Mouse (Mus musculus) ES-E14 (cell line): ENCODE data around the gene Pla2g5. TPM values are rescaled to one million over a fixed set of nuclear protein-coding genes. Genes with fewer than 3 reads are reported as not detected.
A peak's percentile ranks its signal among the peaks of the same experiment; 100 is the strongest.

Experiments
- DNase-seq: peaks from one replicate; pipeline ENCODE4 v3.0.0-alpha.2; 2013; ENCODE audit warnings: low read depth, low spot score
- H3K27ac ChIP-seq: 2 replicates; pipeline ENCODE4 v1.5.1; 2012; ENCODE audit warnings: low read depth, mild to moderate bottlenecking, low read length, moderate library complexity, mixed read lengths; ENCODE audit not compliant: poor library complexity, insufficient read depth, severe bottlenecking
- H3K36me3 ChIP-seq: 2 replicates; pipeline ENCODE4 v1.6.1; 2012; ENCODE audit warnings: mild to moderate bottlenecking, low read length, moderate library complexity, mixed read lengths; ENCODE audit not compliant: control insufficient read depth, poor library complexity, insufficient read depth, severe bottlenecking
- H3K4me1 ChIP-seq, 2 experiments: fragments of 150-350 bp in 1 of 2; sonication (generic) in 1 of 2; 2 replicates each; pipeline ENCODE4 v1.6.1; 2012; ENCODE audit warnings: low read length in 2 of 2, mild to moderate bottlenecking in 1 of 2, mixed read lengths in 1 of 2; ENCODE audit not compliant: control insufficient read depth in 2 of 2, insufficient read depth in 2 of 2, poor library complexity in 1 of 2
- H3K4me3 ChIP-seq, 2 experiments: fragments of 150-350 bp in 1 of 2; sonication (generic) in 1 of 2; 2 replicates each; pipeline ENCODE4 v1.5.1; 2012; ENCODE audit warnings: low read length in 2 of 2, low read depth in 1 of 2, mild to moderate bottlenecking in 1 of 2, mixed read lengths in 1 of 2; ENCODE audit not compliant: insufficient read depth in 1 of 2, poor library complexity in 1 of 2, severe bottlenecking in 1 of 2
- H3K9ac ChIP-seq: 2 replicates; pipeline ENCODE4 v1.6.1; 2012; ENCODE audit warnings: low read depth, mild to moderate bottlenecking, low read length, mixed read lengths; ENCODE audit not compliant: poor library complexity, insufficient read depth, severe bottlenecking
- H3K9me3 ChIP-seq: fragments of 150-350 bp; sonication (generic); 2 replicates; pipeline ENCODE4 v1.6.1; 2012; ENCODE audit warnings: low read depth, mild to moderate bottlenecking, low read length; ENCODE audit not compliant: control insufficient read depth, insufficient read depth
- CHD2 ChIP-seq: IDR thresholded peaks from 2 replicates; pipeline ENCODE4 v1.6.1; 2014; ENCODE audit warnings: mild to moderate bottlenecking, low read depth, low read length, inconsistent platforms
- HCFC1 ChIP-seq: IDR thresholded peaks from 2 replicates; pipeline ENCODE4 v1.6.1; 2012; ENCODE audit warnings: low read length, inconsistent platforms, borderline replicate concordance; ENCODE audit not compliant: insufficient read depth
- MAFK ChIP-seq: IDR thresholded peaks from 2 replicates; pipeline ENCODE4 v1.6.1; 2014; ENCODE audit warnings: mild to moderate bottlenecking, low read depth, low read length, inconsistent platforms; ENCODE audit not compliant: insufficient read depth
- ZC3H11A ChIP-seq: IDR thresholded peaks from 2 replicates; pipeline ENCODE4 v1.6.1; 2012; ENCODE audit warnings: low read depth, mild to moderate bottlenecking, inconsistent platforms, low read length, borderline replicate concordance
- ZNF384 ChIP-seq: IDR thresholded peaks from 2 replicates; pipeline ENCODE4 v1.6.1; 2012; ENCODE audit warnings: low read depth, low read length, inconsistent platforms
- in situ Hi-C, 2 experiments: fragments of 600-800 bp; cut with MboI; formaldehyde crosslinking; loops; one replicate each; pipeline ENCODE4 v1.15.1; 2025; ENCODE audit warnings: low sequenced_read_pairs in 2 of 2, inconsistent platforms in 1 of 2; ENCODE audit not compliant: unreplicated experiment in 2 of 2
- total RNA-seq: library from RNA; depleted of rRNA; stranded (reverse); fragments of 300-350 nt; gene quantifications from 2 replicates; pipeline ENCODE4 v1.2.3, GENCODE M21; 2012

Pla2g5 gene
- total RNA-seq, 1 experiment: 3.7 TPM

DNA sequence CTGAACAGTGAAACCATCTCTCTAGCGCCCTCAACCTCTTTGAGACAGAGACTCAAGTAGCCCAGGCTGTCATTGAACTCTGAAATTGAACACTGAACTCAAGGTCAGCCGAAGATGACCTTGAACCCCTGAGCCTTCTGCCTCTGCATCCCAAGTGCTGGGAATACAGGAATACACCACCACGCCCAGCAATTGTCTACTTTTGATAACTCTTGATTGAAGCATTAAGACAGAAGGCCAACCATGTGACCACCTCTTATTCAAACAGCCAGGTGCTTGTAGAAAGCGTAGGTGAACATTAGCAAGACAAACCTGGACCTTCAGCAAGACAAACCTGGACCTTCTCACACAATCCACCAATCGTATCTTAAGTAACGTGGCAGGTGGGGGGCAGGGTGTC lies 68.9 kb downstream of the Pla2g5 start:
- Histone ChIP-seq H3K9me3 (no peaks in the 10 kb centered on the region), H3K27ac (peak overlapping the region; percentile 62; the same call in 1 of the 2 replicates), H3K4me1 (peaks cover 3 to 23% of the 10 kb centered on the region in 2 experiments; a peak in 3 of 4 replicates), H3K9ac (no peak overlapping the region), H3K36me3 (no peaks in the 10 kb centered on the region), H3K4me3 (no peak overlapping the region)
- in situ Hi-C loops: no loop called here
- DNase-seq: peak; percentile 88
- peak; percentile 75; the same call in 1 of the 2 replicates for TF ChIP-seq CHD2
- TF ChIP-seq HCFC1: no peak

DNA sequence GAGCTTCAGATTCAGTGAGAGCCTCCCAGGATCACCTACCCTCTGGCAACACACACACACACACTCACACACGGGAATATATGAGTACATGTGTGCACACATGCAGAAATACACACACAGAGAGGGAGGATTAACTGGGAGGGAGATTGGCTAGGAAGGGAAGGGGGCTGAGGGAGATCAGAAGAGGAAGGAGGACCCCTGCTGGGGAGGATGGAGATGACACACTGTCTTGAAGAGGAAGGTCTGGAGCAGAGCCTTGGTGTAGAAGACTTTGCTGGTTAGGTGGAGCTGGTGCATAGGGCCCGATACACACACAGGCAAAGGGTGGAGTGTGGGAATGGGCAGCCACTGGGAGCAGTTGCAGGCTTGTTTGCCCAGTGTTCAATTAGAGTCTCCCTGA lies 70.0 kb downstream of the Pla2g5 start:
- H3K9ac ChIP-seq: no peak overlapping the region
- no peak overlapping the region for H3K4me3 ChIP-seq
- no peaks in the 10 kb centered on the region for H3K9me3 ChIP-seq
- H3K4me1 ChIP-seq: peaks cover 3 to 23% of the 10 kb centered on the region in 2 experiments; a peak in 3 of 4 replicates
- TF ChIP-seq CHD2 (no peak), ZC3H11A (peak; percentile 55; the same call in 1 of the 2 replicates)
- no peak overlapping the region for H3K27ac ChIP-seq
- peak; percentile 61 for DNase-seq
- in situ Hi-C loops: no loop called here
- no peaks in the 10 kb centered on the region for H3K36me3 ChIP-seq

DNA sequence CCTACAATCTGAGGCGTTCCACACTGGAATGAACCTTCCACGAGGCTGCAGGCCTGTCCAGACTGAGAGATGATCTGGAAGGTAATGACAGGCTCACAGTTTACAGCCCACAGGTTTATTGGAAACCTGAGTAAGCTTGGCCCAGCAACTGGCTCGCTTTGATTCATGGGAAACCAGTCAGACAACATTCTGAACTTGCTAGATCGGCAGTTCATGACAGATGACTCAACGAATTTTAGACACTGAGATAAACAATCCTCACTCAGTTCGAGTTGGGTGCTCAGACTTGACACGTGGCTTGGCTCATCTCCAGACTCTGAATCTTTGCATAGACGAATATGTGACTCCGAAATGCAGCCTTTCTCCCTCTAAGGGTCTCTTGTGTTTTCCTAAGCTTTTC lies 70.7 kb downstream of the Pla2g5 start:
- H3K9me3 ChIP-seq: no peaks in the 10 kb centered on the region

DNA sequence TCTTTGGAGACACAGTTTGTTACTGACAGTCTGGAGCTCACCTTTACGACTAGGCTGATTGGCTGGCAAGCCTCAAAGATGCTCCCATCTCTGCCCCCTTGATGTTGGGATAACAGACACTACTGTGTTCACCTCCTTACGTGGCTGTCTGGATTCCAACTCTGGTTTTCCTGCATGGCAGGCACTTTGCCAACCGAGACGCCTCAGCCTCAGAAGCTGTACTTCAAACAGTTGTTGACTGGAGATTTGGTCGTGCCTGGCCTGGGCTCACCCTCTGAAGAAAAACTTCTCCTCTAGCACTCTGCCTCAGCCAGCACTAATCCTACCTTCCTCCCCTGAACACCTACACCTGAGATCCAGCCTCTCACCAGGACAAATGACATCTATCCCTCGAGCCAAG lies 71.8 kb downstream of the Pla2g5 start:
- no peak for TF ChIP-seq MAFK
- TF ChIP-seq HCFC1: no peak
- no peak for TF ChIP-seq CHD2
- TF ChIP-seq ZNF384: no peak
- TF ChIP-seq ZC3H11A: no peak
- no peak overlapping the region for H3K27ac ChIP-seq
- DNase-seq: no peak
- no peak overlapping the region for H3K4me3 ChIP-seq
- in situ Hi-C loops: no loop called here
- no peaks in the 10 kb centered on the region for H3K9me3 ChIP-seq
- H3K4me1 ChIP-seq: peaks cover 3 to 15% of the 10 kb centered on the region in 2 experiments; a peak in 2 of 4 replicates
- H3K36me3 ChIP-seq: no peaks in the 10 kb centered on the region
- H3K9ac ChIP-seq: no peak overlapping the region

More for the DNA sequence above, 70.7 kb downstream of the Pla2g5 start:
- H3K9ac ChIP-seq: no peak overlapping the region
- no peaks in the 10 kb centered on the region for H3K36me3 ChIP-seq
- TF ChIP-seq ZNF384 (no peak), MAFK (peak; percentile 67; the same call in 1 of the 2 replicates)
- H3K4me3 ChIP-seq: no peak overlapping the region
- H3K4me1 ChIP-seq: peaks cover 3 to 23% of the 10 kb centered on the region in 2 experiments; a peak in 3 of 4 replicates
- H3K27ac ChIP-seq: no peak overlapping the region
- in situ Hi-C loops: no loop called here
- no peak for DNase-seq

DNA sequence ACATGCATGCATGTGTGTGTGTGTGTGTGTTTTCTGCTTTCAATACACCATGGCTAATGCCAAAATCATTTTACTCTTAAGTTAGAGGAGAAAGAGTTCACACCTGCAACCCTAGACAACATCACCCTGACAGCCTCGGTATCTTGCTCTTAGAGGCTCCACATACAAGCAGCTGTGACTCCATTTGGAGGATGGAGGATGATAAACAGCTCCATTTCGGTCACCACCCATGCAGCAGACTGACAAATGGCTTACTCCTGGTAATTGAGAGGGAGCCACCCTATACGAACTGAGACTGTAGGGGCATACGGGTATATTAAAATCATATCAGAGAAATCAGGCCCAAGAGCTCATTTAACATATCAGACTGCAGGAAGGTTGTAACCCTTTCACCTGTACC lies 74.9 kb downstream of the Pla2g5 start:
- H3K4me3 ChIP-seq: no peak overlapping the region
- H3K9ac ChIP-seq: no peak overlapping the region
- in situ Hi-C loops: no loop called here
- H3K36me3 ChIP-seq: no peaks in the 10 kb centered on the region
- H3K9me3 ChIP-seq: no peaks in the 10 kb centered on the region
- no peak for DNase-seq
- TF ChIP-seq ZNF384 (no peak), HCFC1 (no peak), MAFK (no peak)
- peaks cover 3 to 9% of the 10 kb centered on the region in 2 experiments; a peak in 2 of 4 replicates for H3K4me1 ChIP-seq
- H3K27ac ChIP-seq: no peak overlapping the region
